Mouse (Mus musculus) cerebellum, adult 18-20 months (tissue): ENCODE results near the gene Baz2a.
"Not testable (repeated sequence)": the region's sequence is repeated elsewhere in the genome, so short reads cannot be mapped to it uniquely, and the experiment has no call there.

Experiments
- DNase-seq, 2 experiments: peaks; one replicate each; pipeline ENCODE4 v3.0.0; 2021

Baz2a gene

GRCm38 (mm10) chr10:128091564-128092505, at the start of gene Baz2a:
Gene Baz2a (plus strand): TSS chr10:128091577.
- DNase-seq, result peak; percentile 58 to 61

GRCm38 (mm10) chr10:128041636-128042035, 49.7 kb upstream of the Baz2a start:
- DNase-seq, result no peak

- no peak for DNase-seq
These were observed 48.9 kb upstream of the Baz2a start for GRCm38 (mm10) chr10:128042466-128042865.

GRCm38 (mm10) chr10:128043041-128043835, 48.1 kb upstream of the Baz2a start:
- no peak for DNase-seq

- no peak for DNase-seq
These were observed 43.2 kb upstream of the Baz2a start for GRCm38 (mm10) chr10:128048157-128048556.

- DNase-seq, result no peak
These were observed 41.6 kb upstream of the Baz2a start for GRCm38 (mm10) chr10:128049741-128050140.

- no peak for DNase-seq
These were observed 41.0 kb upstream of the Baz2a start for GRCm38 (mm10) chr10:128050355-128050754.

GRCm38 (mm10) chr10:128051589-128051988, 39.8 kb upstream of the Baz2a start:
- no peak for DNase-seq

- DNase-seq, result not testable (repeated sequence)
These were observed 39.2 kb upstream of the Baz2a start for GRCm38 (mm10) chr10:128052136-128052535.

GRCm38 (mm10) chr10:128053001-128053400, 38.4 kb upstream of the Baz2a start:
- no peak for DNase-seq

- no peak for DNase-seq
These were observed 33.2 kb upstream of the Baz2a start for GRCm38 (mm10) chr10:128058184-128058583.

- DNase-seq, result peak; percentile 95 to 99
These were observed 32.7 kb upstream of the Baz2a start, which contains the start of gene Ptges3 for GRCm38 (mm10) chr10:128058601-128059151. Gene Ptges3 (plus strand): TSS chr10:128058954.

GRCm38 (mm10) chr10:128059207-128059981, 32.0 kb upstream of the Baz2a start:
- peak; percentile 39 to 56 for DNase-seq

GRCm38 (mm10) chr10:128061109-128061508, 30.3 kb upstream of the Baz2a start:
- no peak for DNase-seq

- no peak for DNase-seq
These were observed 29.0 kb upstream of the Baz2a start for GRCm38 (mm10) chr10:128062221-128062989.

GRCm38 (mm10) chr10:128066072-128066471, 25.3 kb upstream of the Baz2a start:
- DNase-seq, result no peak

- no peak for DNase-seq
These were observed 22.2 kb upstream of the Baz2a start for GRCm38 (mm10) chr10:128069201-128069600.

GRCm38 (mm10) chr10:128070432-128070831, 20.9 kb upstream of the Baz2a start:
- DNase-seq, result not testable (repeated sequence)

- DNase-seq, result not testable (repeated sequence)
These were observed 13.1 kb upstream of the Baz2a start for GRCm38 (mm10) chr10:128078269-128078668.

- peak in 1 of 2 experiments; percentile 45 for DNase-seq
These were observed 10.9 kb upstream of the Baz2a start for GRCm38 (mm10) chr10:128080496-128080895.

GRCm38 (mm10) chr10:128081807-128082476, 9.4 kb upstream of the Baz2a start:
- peak; percentile 33 to 35 for DNase-seq
